Mouse (Mus musculus): Measurements from ENCODE around the gene Kif5a. TPM values are rescaled to one million over a fixed set of nuclear protein-coding genes. Genes with fewer than 3 reads are reported as not detected.

The Kif5a gene
- polyA plus RNA-seq, 1 experiment from 2014 or later, result 106 TPM

- Histone ChIP-seq H3K27ac (ENCODE audit: low read length) (no peak overlapping the region), H3K4me3 (replicated peaks; ENCODE audit: low read length) (peak overlapping the region; percentile 23; the same call in 1 of the 2 replicates), H3K4me1 (replicated peaks; ENCODE audit: control insufficient read depth, insufficient read depth, low read length) (peaks cover 17% of the 10 kb centered on the region), H3K27me3 (replicated peaks; ENCODE audit: control insufficient read depth, insufficient read depth, low read length) (peaks cover 31% of the 10 kb centered on the region), H3K36me3 (ENCODE audit: control insufficient read depth, insufficient read depth) (no peaks in the 10 kb centered on the region), H3K9me3 (ENCODE audit: control insufficient read depth, low read length) (no peaks in the 10 kb centered on the region), H3K9ac (replicated peaks; ENCODE audit: low read depth, low read length) (no peak overlapping the region), H3K4me2 (ENCODE audit: low read length) (peak overlapping the region; percentile 45)
- no peak for ATAC-seq
- 5% methylated on average over 41 of the region's 41 CpGs for WGBS
These were observed 84.7 kb downstream of the Kif5a start for GRCm38 (mm10) chr10:127178286-127179027.

DNA sequence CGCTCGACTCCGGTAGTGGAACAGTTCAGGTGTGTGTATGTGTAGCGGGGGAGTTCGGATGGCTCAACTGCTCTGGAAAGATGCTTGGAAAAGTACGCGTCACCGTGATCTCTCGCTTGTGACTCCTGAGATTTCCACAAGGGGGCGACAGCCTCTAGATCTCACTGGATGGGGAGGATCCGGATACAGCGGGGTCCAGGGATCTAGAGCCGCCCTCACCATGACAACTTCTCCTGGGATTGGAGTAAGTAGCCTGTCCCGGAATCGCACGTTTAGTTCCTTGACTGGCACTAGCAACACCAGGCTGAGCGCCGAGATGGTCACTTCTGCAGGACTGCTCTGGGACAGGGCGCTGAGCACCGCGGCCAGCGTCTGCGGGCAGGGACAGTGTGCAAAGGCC is 85.4 kb downstream of the Kif5a start:
- Histone ChIP-seq H3K9ac (replicated peaks; ENCODE audit: low read depth, low read length) (no peak overlapping the region), H3K9me3 (ENCODE audit: control insufficient read depth, low read length) (no peaks in the 10 kb centered on the region), H3K27me3 (replicated peaks; ENCODE audit: control insufficient read depth, insufficient read depth, low read length) (peaks cover 31% of the 10 kb centered on the region), H3K27ac (ENCODE audit: low read length) (no peak overlapping the region), H3K4me3 (replicated peaks; ENCODE audit: low read length) (peak overlapping the region; percentile 23), H3K4me2 (ENCODE audit: low read length) (peak overlapping the region; percentile 45), H3K4me1 (replicated peaks; ENCODE audit: control insufficient read depth, insufficient read depth, low read length) (peaks cover 17% of the 10 kb centered on the region), H3K36me3 (ENCODE audit: control insufficient read depth, insufficient read depth) (no peaks in the 10 kb centered on the region)
- peak; percentile 53 for ATAC-seq
- WGBS, result under 1% methylated on average over 23 of the region's 23 CpGs

DNA sequence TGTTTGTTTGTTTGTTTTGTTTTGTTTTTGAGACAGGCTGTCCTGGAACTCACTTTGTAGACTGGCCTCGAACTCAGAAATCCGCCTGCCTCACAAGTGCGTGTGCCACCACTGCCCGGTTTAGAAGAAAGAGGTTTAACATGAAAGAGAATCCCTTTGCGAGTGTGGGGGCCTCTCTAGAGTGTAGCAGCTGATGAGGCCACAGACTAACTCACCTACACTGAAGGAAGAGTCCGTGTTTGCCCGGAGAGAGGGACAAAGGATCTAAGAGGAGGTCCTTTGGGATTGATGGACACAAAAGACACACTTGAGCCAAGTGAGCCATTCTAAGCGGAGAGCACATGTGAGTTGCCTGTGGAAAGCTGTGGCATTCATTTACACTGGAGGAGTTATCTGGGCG is 85.9 kb downstream of the Kif5a start:
- Histone ChIP-seq H3K9ac (replicated peaks; ENCODE audit: low read depth, low read length) (no peak overlapping the region), H3K4me2 (ENCODE audit: low read length) (no peak overlapping the region), H3K27ac (ENCODE audit: low read length) (no peak overlapping the region), H3K4me1 (replicated peaks; ENCODE audit: control insufficient read depth, insufficient read depth, low read length) (peaks cover 17% of the 10 kb centered on the region), H3K4me3 (replicated peaks; ENCODE audit: low read length) (no peak overlapping the region), H3K27me3 (replicated peaks; ENCODE audit: control insufficient read depth, insufficient read depth, low read length) (peaks cover 31% of the 10 kb centered on the region), H3K9me3 (ENCODE audit: control insufficient read depth, low read length) (no peaks in the 10 kb centered on the region), H3K36me3 (ENCODE audit: control insufficient read depth, insufficient read depth) (no peaks in the 10 kb centered on the region)
- ATAC-seq, result no peak
- 15% methylated on average over 9 of the region's 9 CpGs for WGBS

- Histone ChIP-seq H3K4me3 (replicated peaks; ENCODE audit: low read length) (no peak overlapping the region), H3K4me1 (replicated peaks; ENCODE audit: control insufficient read depth, insufficient read depth, low read length) (peaks cover 17% of the 10 kb centered on the region), H3K36me3 (ENCODE audit: control insufficient read depth, insufficient read depth) (no peaks in the 10 kb centered on the region), H3K4me2 (ENCODE audit: low read length) (no peak overlapping the region), H3K9ac (replicated peaks; ENCODE audit: low read depth, low read length) (no peak overlapping the region), H3K27ac (ENCODE audit: low read length) (no peak overlapping the region), H3K27me3 (replicated peaks; ENCODE audit: control insufficient read depth, insufficient read depth, low read length) (peaks cover 31% of the 10 kb centered on the region), H3K9me3 (ENCODE audit: control insufficient read depth, low read length) (no peaks in the 10 kb centered on the region)
- 3% methylated on average over 7 of the region's 7 CpGs for WGBS
- ATAC-seq, result no peak
These were observed 86.4 kb downstream of the Kif5a start for GRCm38 (mm10) chr10:127176756-127177155.

GRCm38 (mm10) chr10:127176228-127176627 is 86.9 kb downstream of the Kif5a start:
- no peak overlapping the region for H3K4me3 ChIP-seq (replicated peaks; ENCODE audit: low read length)
- H3K27me3 ChIP-seq (replicated peaks; ENCODE audit: control insufficient read depth, insufficient read depth, low read length), result peaks cover 32% of the 10 kb centered on the region
- WGBS, result 23% methylated on average over 3 of the region's 3 CpGs
- H3K4me2 ChIP-seq (ENCODE audit: low read length), result no peak overlapping the region
- ATAC-seq, result no peak
- H3K9ac ChIP-seq (replicated peaks; ENCODE audit: low read depth, low read length), result no peak overlapping the region
- no peaks in the 10 kb centered on the region for H3K9me3 ChIP-seq (ENCODE audit: control insufficient read depth, low read length)
- H3K4me1 ChIP-seq (replicated peaks; ENCODE audit: control insufficient read depth, insufficient read depth, low read length), result peaks cover 17% of the 10 kb centered on the region
- H3K36me3 ChIP-seq (ENCODE audit: control insufficient read depth, insufficient read depth), result no peaks in the 10 kb centered on the region
- H3K27ac ChIP-seq (ENCODE audit: low read length), result no peak overlapping the region

Other genes with a start within 250 kb of the Kif5a start
- 60.8 and 66.0 TPM in 2 replicates for gene Tsfm, start 232.5 kb downstream of the Kif5a start, polyA plus RNA-seq (2015; fragmentation: Nextera tagmentation; extraction: Ambion mirVana)
- gene Mettl1, start 221.9 kb downstream of the Kif5a start, polyA plus RNA-seq (2015; fragmentation: Nextera tagmentation; extraction: Ambion mirVana), result 20.1 and 23.0 TPM in 2 replicates
- gene Eef1akmt3, start 221.8 kb downstream of the Kif5a start, polyA plus RNA-seq (2015; fragmentation: Nextera tagmentation; extraction: Ambion mirVana), result 0.11 and 0.18 TPM in 2 replicates
- 0.20 and 0.26 TPM in 2 replicates for gene Cyp27b1, start 215.1 kb downstream of the Kif5a start, polyA plus RNA-seq (2015; fragmentation: Nextera tagmentation; extraction: Ambion mirVana)
- 5.3 and 6.6 TPM in 2 replicates for gene March9, start 203.2 kb downstream of the Kif5a start, polyA plus RNA-seq (2015; fragmentation: Nextera tagmentation; extraction: Ambion mirVana)
- 1,494 and 1,664 TPM in 2 replicates for gene Cdk4, start 199.8 kb downstream of the Kif5a start, polyA plus RNA-seq (2015; fragmentation: Nextera tagmentation; extraction: Ambion mirVana)
- gene Tspan31, start 193.1 kb downstream of the Kif5a start, polyA plus RNA-seq (2015; fragmentation: Nextera tagmentation; extraction: Ambion mirVana), result 119 and 120 TPM in 2 replicates
- 2.2 and 4.7 TPM in 2 replicates for gene Agap2, start 188.1 kb downstream of the Kif5a start, polyA plus RNA-seq (2015; fragmentation: Nextera tagmentation; extraction: Ambion mirVana)
- gene Os9, start 142.2 kb downstream of the Kif5a start, polyA plus RNA-seq (2015; fragmentation: Nextera tagmentation; extraction: Ambion mirVana), result 125 and 126 TPM in 2 replicates
- 41.5 and 45.8 TPM in 2 replicates for gene B4galnt1, start 98.1 kb downstream of the Kif5a start, polyA plus RNA-seq (2015; fragmentation: Nextera tagmentation; extraction: Ambion mirVana)
- 1.0 and 1.6 TPM in 2 replicates for gene Slc26a10, start 82.7 kb downstream of the Kif5a start, polyA plus RNA-seq (2015; fragmentation: Nextera tagmentation; extraction: Ambion mirVana)
- gene Arhgef25, start 73.3 kb downstream of the Kif5a start, polyA plus RNA-seq (2015; fragmentation: Nextera tagmentation; extraction: Ambion mirVana), result 32.3 and 33.0 TPM in 2 replicates
- gene Dtx3, start 67.6 kb downstream of the Kif5a start, polyA plus RNA-seq (2015; fragmentation: Nextera tagmentation; extraction: Ambion mirVana), result 179 and 224 TPM in 2 replicates
- gene Pip4k2c, start 51.8 kb downstream of the Kif5a start, polyA plus RNA-seq (2015; fragmentation: Nextera tagmentation; extraction: Ambion mirVana), result 26.7 and 28.4 TPM in 2 replicates
- 319 and 342 TPM in 2 replicates for gene Dctn2, start 3.0 kb upstream of the Kif5a start, polyA plus RNA-seq (2015; fragmentation: Nextera tagmentation; extraction: Ambion mirVana)
- gene Mbd6, start 25.7 kb upstream of the Kif5a start, polyA plus RNA-seq (2015; fragmentation: Nextera tagmentation; extraction: Ambion mirVana), result 10.2 and 15.3 TPM in 2 replicates
- gene Mars, start 48.4 kb upstream of the Kif5a start, polyA plus RNA-seq (2015; fragmentation: Nextera tagmentation; extraction: Ambion mirVana), result 127 and 135 TPM in 2 replicates
- 0.49 and 1.2 TPM in 2 replicates for gene Arhgap9, start 58.6 kb upstream of the Kif5a start, polyA plus RNA-seq (2015; fragmentation: Nextera tagmentation; extraction: Ambion mirVana)
- gene Gli1, start 78.6 kb upstream of the Kif5a start, polyA plus RNA-seq (2015; fragmentation: Nextera tagmentation; extraction: Ambion mirVana), result 1.3 and 1.4 TPM in 2 replicates
- gene Inhbe, start 91.1 kb upstream of the Kif5a start, polyA plus RNA-seq (2015; fragmentation: Nextera tagmentation; extraction: Ambion mirVana), result not detected in 2 replicates
- not detected in 2 replicates for gene Inhbc, start 107.1 kb upstream of the Kif5a start, polyA plus RNA-seq (2015; fragmentation: Nextera tagmentation; extraction: Ambion mirVana)
- 37.5 and 39.7 TPM in 2 replicates for gene R3hdm2, start 117.0 kb upstream of the Kif5a start, polyA plus RNA-seq (2015; fragmentation: Nextera tagmentation; extraction: Ambion mirVana)
- 0.98 and 1.8 TPM in 2 replicates for gene Stac3, start 238.3 kb upstream of the Kif5a start, polyA plus RNA-seq (2015; fragmentation: Nextera tagmentation; extraction: Ambion mirVana)

All from forebrain, embryonic 16.5 days (tissue).